ENCODE assay signal across 8 mouse cellular contexts in genomic region chr8:94191101-94191691, GRCm38 (mm10). TPM values are rescaled to one million over a fixed set of nuclear protein-coding genes. Genes with fewer than 3 reads are reported as not detected.
DNase-seq lines count a peak whose midpoint lies in the region; ATAC-seq and TF ChIP-seq lines count a peak whose summit lies in the region.

No protein-coding gene starts in this region.

- peak overlapping the region; percentile 23 for H3K4me3 ChIP-seq in forebrain, embryonic 16.5 days (replicated peaks; ENCODE audit: low read length)
- peak overlapping the region; percentile 22 for H3K4me3 ChIP-seq in hindbrain, embryonic 11.5 days (ENCODE audit: low read depth, low read length)
- H3K4me3 ChIP-seq in limb, embryonic 14.5 days (replicated peaks; ENCODE audit: low read length): peak overlapping the region; percentile 22
- peak overlapping the region; percentile 26 for H3K4me3 ChIP-seq in midbrain, embryonic 13.5 days (replicated peaks)

- H3K4me2 ChIP-seq in forebrain, embryonic 16.5 days (ENCODE audit: low read length): peak overlapping the region; percentile 40
- H3K4me2 ChIP-seq in hindbrain, embryonic 11.5 days (replicated peaks; ENCODE audit: low read depth, low read length): peak overlapping the region; percentile 21
- peak overlapping the region; percentile 49 for H3K4me2 ChIP-seq in limb, embryonic 14.5 days (replicated peaks; ENCODE audit: low read depth, low read length, severe bottlenecking)
- H3K4me2 ChIP-seq in midbrain, embryonic 13.5 days (replicated peaks): peak overlapping the region; percentile 51

- no peak for TF ChIP-seq POLR2A in limb, embryonic 14.5 days (IDR thresholded peaks at IDR 0.05; ENCODE audit: borderline replicate concordance, extremely low read depth, insufficient read depth, insufficient read length)

- H3K9ac ChIP-seq in forebrain, embryonic 16.5 days (replicated peaks; ENCODE audit: low read depth, low read length): no peak overlapping the region
- H3K9ac ChIP-seq in hindbrain, embryonic 11.5 days (ENCODE audit: low read depth, low read length): no peak overlapping the region
- H3K9ac ChIP-seq in limb, embryonic 14.5 days (ENCODE audit: low read depth, low read length, severe bottlenecking): no peak overlapping the region
- no peak overlapping the region for H3K9ac ChIP-seq in midbrain, embryonic 13.5 days (replicated peaks)

- peaks cover 5% of the 10 kb centered on the region for H3K27me3 ChIP-seq in forebrain, embryonic 16.5 days (replicated peaks; ENCODE audit: control insufficient read depth, insufficient read depth, low read length)
- peaks cover 15% of the 10 kb centered on the region for H3K27me3 ChIP-seq in hindbrain, embryonic 11.5 days (ENCODE audit: control insufficient read depth, insufficient read depth, low read length)
- H3K27me3 ChIP-seq in limb, embryonic 14.5 days (ENCODE audit: control insufficient read depth, insufficient read depth, low read length): peaks cover 14% of the 10 kb centered on the region
- H3K27me3 ChIP-seq in midbrain, embryonic 13.5 days: peaks cover 22% of the 10 kb centered on the region

- ATAC-seq in forebrain, embryonic 16.5 days: no peak
- no peak for ATAC-seq in hindbrain, embryonic 11.5 days (ENCODE audit: low FRiP score)
- ATAC-seq in limb, embryonic 14.5 days (ENCODE audit: low FRiP score, low read depth): peak; percentile 41; the same call in 1 of the 2 replicates
- ATAC-seq in midbrain, embryonic 13.5 days: no peak

- 35% methylated on average over 21 of the region's 21 CpGs for WGBS in forebrain, embryonic 16.5 days
- WGBS in hindbrain, embryonic 11.5 days: 23% methylated on average over 21 of the region's 21 CpGs
- WGBS in limb, embryonic 14.5 days: 19% methylated on average over 21 of the region's 21 CpGs
- WGBS in midbrain, embryonic 13.5 days: 29% methylated on average over 21 of the region's 21 CpGs

- peaks cover 13% of the 10 kb centered on the region; the same call in 1 of the 2 replicates for H3K4me1 ChIP-seq in forebrain, embryonic 16.5 days (replicated peaks; ENCODE audit: control insufficient read depth, insufficient read depth, low read length)
- H3K4me1 ChIP-seq in hindbrain, embryonic 11.5 days (replicated peaks; ENCODE audit: control insufficient read depth, insufficient read depth, low read length): peaks cover 3% of the 10 kb centered on the region; the same call in 1 of the 2 replicates
- peaks cover 6% of the 10 kb centered on the region; the same call in 1 of the 2 replicates for H3K4me1 ChIP-seq in limb, embryonic 14.5 days (ENCODE audit: control insufficient read depth, insufficient read depth, low read length)
- H3K4me1 ChIP-seq in midbrain, embryonic 13.5 days (replicated peaks): peaks cover 20% of the 10 kb centered on the region

- DNase-seq in A20 (ENCODE audit: low read depth, low spot score): peak; percentile 94
- peak; percentile 87 for DNase-seq in adrenal gland, postnatal 14 days
- peak; percentile 53 for DNase-seq in hindbrain, embryonic 11.5 days (ENCODE audit: low spot score)
- peak; percentile 65 for DNase-seq in limb, embryonic 14.5 days (ENCODE audit: low spot score)
- peak; percentile 67 for DNase-seq in testis, postnatal 14 days (ENCODE audit: low spot score)
- DNase-seq in layer of hippocampus, adult 18-20 months (ENCODE audit: low spot score in 2 of 2): no peak

- H3K27ac ChIP-seq in forebrain, embryonic 16.5 days (ENCODE audit: low read length): no peak overlapping the region
- H3K27ac ChIP-seq in hindbrain, embryonic 11.5 days (ENCODE audit: low read depth, low read length): no peak overlapping the region
- H3K27ac ChIP-seq in limb, embryonic 14.5 days (replicated peaks; ENCODE audit: low read depth, low read length): no peak overlapping the region
- H3K27ac ChIP-seq in midbrain, embryonic 13.5 days: no peak overlapping the region

- H3K9me3 ChIP-seq in forebrain, embryonic 16.5 days (ENCODE audit: control insufficient read depth, low read length): no peaks in the 10 kb centered on the region
- no peaks in the 10 kb centered on the region for H3K9me3 ChIP-seq in hindbrain, embryonic 11.5 days (ENCODE audit: control insufficient read depth, low read length)
- no peaks in the 10 kb centered on the region for H3K9me3 ChIP-seq in limb, embryonic 14.5 days (ENCODE audit: control insufficient read depth, low read length)
- no peaks in the 10 kb centered on the region for H3K9me3 ChIP-seq in midbrain, embryonic 13.5 days

- H3K36me3 ChIP-seq in forebrain, embryonic 16.5 days (ENCODE audit: control insufficient read depth, insufficient read depth): no peaks in the 10 kb centered on the region
- H3K36me3 ChIP-seq in hindbrain, embryonic 11.5 days (ENCODE audit: control insufficient read depth, insufficient read depth, low read length): no peaks in the 10 kb centered on the region
- no peaks in the 10 kb centered on the region for H3K36me3 ChIP-seq in limb, embryonic 14.5 days (ENCODE audit: control insufficient read depth, insufficient read depth, low read length)
- H3K36me3 ChIP-seq in midbrain, embryonic 13.5 days: no peaks in the 10 kb centered on the region

RNA-seq across cellular contexts. Expression of gene Mt1, which starts 12.3 kb away (rescaled TPM):
- total RNA-seq in adrenal gland, postnatal 14 days (2021): 237 and 369 TPM in 2 replicates
- 75.0 and 96.2 TPM in 2 replicates for polyA plus RNA-seq in forebrain, embryonic 16.5 days (2015; fragmentation: Nextera tagmentation; extraction: Ambion mirVana)
- polyA plus RNA-seq in hindbrain, embryonic 11.5 days (2014; fragmentation: Nextera tagmentation; extraction: Ambion mirVana): 90.1 and 101 TPM in 2 replicates
- polyA plus RNA-seq in limb, embryonic 14.5 days (2012; rRNA removed): 91.7 and 100 TPM in 2 replicates
- polyA plus RNA-seq in limb, embryonic 14.5 days (2014; fragmentation: Nextera tagmentation; extraction: Ambion mirVana): 149 and 158 TPM in 2 replicates
- 21.5 and 30.3 TPM in 2 replicates for polyA plus RNA-seq in midbrain, embryonic 13.5 days (2015; fragmentation: Nextera tagmentation; extraction: Ambion mirVana)
- total RNA-seq in layer of hippocampus, adult 18-20 months (2021): 100 to 1,000 TPM; 625 to 755 TPM

RNA-seq across cellular contexts. Expression of gene Mt2, which starts 18.7 kb away (rescaled TPM):
- total RNA-seq in adrenal gland, postnatal 14 days (2021): 119 and 299 TPM in 2 replicates
- polyA plus RNA-seq in forebrain, embryonic 16.5 days (2015; fragmentation: Nextera tagmentation; extraction: Ambion mirVana): 30.4 and 42.4 TPM in 2 replicates
- 24.1 and 29.3 TPM in 2 replicates for polyA plus RNA-seq in hindbrain, embryonic 11.5 days (2014; fragmentation: Nextera tagmentation; extraction: Ambion mirVana)
- 32.8 and 51.6 TPM in 2 replicates for polyA plus RNA-seq in limb, embryonic 14.5 days (2012; rRNA removed)
- 39.6 and 48.1 TPM in 2 replicates for polyA plus RNA-seq in limb, embryonic 14.5 days (2014; fragmentation: Nextera tagmentation; extraction: Ambion mirVana)
- 6.1 and 9.4 TPM in 2 replicates for polyA plus RNA-seq in midbrain, embryonic 13.5 days (2015; fragmentation: Nextera tagmentation; extraction: Ambion mirVana)
- 100 to 1,000 TPM; 501 to 598 TPM for total RNA-seq in layer of hippocampus, adult 18-20 months (2021)

RNA-seq across cellular contexts. Expression of gene Nup93, which starts 23.2 kb away (rescaled TPM):
- total RNA-seq in adrenal gland, postnatal 14 days (2021): 17.1 and 20.2 TPM in 2 replicates
- 63.8 and 66.7 TPM in 2 replicates for polyA plus RNA-seq in forebrain, embryonic 16.5 days (2015; fragmentation: Nextera tagmentation; extraction: Ambion mirVana)
- 95.1 and 112 TPM in 2 replicates for polyA plus RNA-seq in hindbrain, embryonic 11.5 days (2014; fragmentation: Nextera tagmentation; extraction: Ambion mirVana)
- 60.5 and 64.0 TPM in 2 replicates for polyA plus RNA-seq in limb, embryonic 14.5 days (2012; rRNA removed)
- 72.3 and 79.9 TPM in 2 replicates for polyA plus RNA-seq in limb, embryonic 14.5 days (2014; fragmentation: Nextera tagmentation; extraction: Ambion mirVana)
- 76.0 and 77.7 TPM in 2 replicates for polyA plus RNA-seq in midbrain, embryonic 13.5 days (2015; fragmentation: Nextera tagmentation; extraction: Ambion mirVana)
- 10 to 100 TPM; 44.3 to 52.6 TPM for total RNA-seq in layer of hippocampus, adult 18-20 months (2021)

RNA-seq across cellular contexts. Expression of gene Mt3, which starts 38.8 kb away (rescaled TPM):
- 4.3 and 8.4 TPM in 2 replicates for total RNA-seq in adrenal gland, postnatal 14 days (2021)
- polyA plus RNA-seq in forebrain, embryonic 16.5 days (2015; fragmentation: Nextera tagmentation; extraction: Ambion mirVana): 191 and 212 TPM in 2 replicates
- polyA plus RNA-seq in hindbrain, embryonic 11.5 days (2014; fragmentation: Nextera tagmentation; extraction: Ambion mirVana): 11.0 and 13.6 TPM in 2 replicates
- polyA plus RNA-seq in limb, embryonic 14.5 days (2012; rRNA removed): 2.0 and 3.3 TPM in 2 replicates
- polyA plus RNA-seq in limb, embryonic 14.5 days (2014; fragmentation: Nextera tagmentation; extraction: Ambion mirVana): 2.8 and 3.8 TPM in 2 replicates
- 69.9 and 73.3 TPM in 2 replicates for polyA plus RNA-seq in midbrain, embryonic 13.5 days (2015; fragmentation: Nextera tagmentation; extraction: Ambion mirVana)
- total RNA-seq in layer of hippocampus, adult 18-20 months (2021): 1,000 to 10,000 TPM; 1,203 to 1,275 TPM

RNA-seq across cellular contexts. Expression of gene Mt4, which starts 54.2 kb away (rescaled TPM):
- not detected in 2 replicates for total RNA-seq in adrenal gland, postnatal 14 days (2021)
- polyA plus RNA-seq in forebrain, embryonic 16.5 days (2015; fragmentation: Nextera tagmentation; extraction: Ambion mirVana): not detected in 2 replicates
- polyA plus RNA-seq in hindbrain, embryonic 11.5 days (2014; fragmentation: Nextera tagmentation; extraction: Ambion mirVana): not detected in 2 replicates
- not detected in 2 replicates for polyA plus RNA-seq in limb, embryonic 14.5 days (2012; rRNA removed)
- not detected in 2 replicates for polyA plus RNA-seq in limb, embryonic 14.5 days (2014; fragmentation: Nextera tagmentation; extraction: Ambion mirVana)
- not detected in 2 replicates for polyA plus RNA-seq in midbrain, embryonic 13.5 days (2015; fragmentation: Nextera tagmentation; extraction: Ambion mirVana)
- not detected for total RNA-seq in layer of hippocampus, adult 18-20 months (2021)

Comparison
In these comparisons a context has a peak if more than half of its experiments do, and no peak if none do; other contexts are left out.
1. DNase-seq: peak in A20 (single experiment), adrenal gland, postnatal 14 days (single experiment), hindbrain, embryonic 11.5 days (single experiment), limb, embryonic 14.5 days (single experiment) and testis, postnatal 14 days (single experiment); none in layer of hippocampus, adult 18-20 months (0 of 2).
2. Peak in every context shown above with its lines, with median percentiles within 50 percentile points of each other: H3K4me2 ChIP-seq and H3K4me3 ChIP-seq.